Mouse (Mus musculus) erythroblast, adult 5-6 weeks (primary cell): ENCODE measurements around the gene Egr2. TPM values are rescaled to one million over a fixed set of nuclear protein-coding genes. Genes with fewer than 3 reads are reported as not detected.

Source experiments
- ATAC-seq: replicated peaks from 2 replicates; pipeline ENCODE4 v1.8.0; 2016; ENCODE audit warnings: moderate number of reproducible peaks, mild to moderate bottlenecking, moderate TSS enrichment, inconsistent platforms; ENCODE audit not compliant: poor library complexity, low FRiP score, severe bottlenecking
- total RNA-seq, 2 experiments: library from RNA; stranded (forward) in 1 of 2; stranded (reverse) in 1 of 2; fragments of 150-400 nt in 1 of 2; fragments of 200-764, 138-1000 nt in 1 of 2; gene quantifications; 2 replicates each; pipeline versions ENCODE4 v1.2.3 to v1.2.4; 2015 to 2017; ENCODE audit warnings: low replicate concordance in 2 of 2

Egr2 gene
- total RNA-seq, 2 experiments from 2014 or later, result 2.1 TPM; not detected in 1

GRCm38 (mm10) chr10:67585873-67586610, 50.8 kb downstream of the Egr2 start:
- ATAC-seq, result no peak

Other genes with a start within 250 kb of the Egr2 start
- 2.5 and 2.7 TPM in 2 replicates for gene Ado, start 13.5 kb downstream of the Egr2 start, total RNA-seq (2015; ENCODE audit: low replicate concordance)
- gene Ado, start 13.5 kb downstream of the Egr2 start, total RNA-seq (2017; ENCODE audit: low replicate concordance), result 4.7 and 5.2 TPM in 2 replicates